Mouse (Mus musculus) left cerebral cortex, adult 2 months (tissue): ENCODE data around the gene Cyp2c40. TPM values are rescaled to one million over a fixed set of nuclear protein-coding genes. Genes with fewer than 3 reads are reported as not detected.
"Not testable (repeated sequence)": the region's sequence is repeated elsewhere in the genome, so short reads cannot be mapped to it uniquely, and the experiment has no call there.

ENCODE experiments used
- DNase-seq, 2 experiments: peaks; one replicate each; pipeline ENCODE4 v3.0.0; 2021 to 2022; ENCODE audit warnings: low spot score in 2 of 2, mixed read lengths in 1 of 2; ENCODE audit errors: extremely low spot score in 1 of 2
- H3K27ac ChIP-seq: fragments of 200-600 bp; 2 replicates; pipeline ENCODE4 v1.8.1; 2022
- H3K4me3 ChIP-seq: fragments of 200-600 bp; 2 replicates; pipeline ENCODE4 v1.8.1; 2022
- CTCF ChIP-seq: fragments of 200-600 bp; IDR thresholded peaks from 2 replicates; pipeline ENCODE4 v1.8.1; 2022; ENCODE audit warnings: antibody characterized with exemption, mild to moderate bottlenecking, moderate library complexity
- intact Hi-C: fragments of 180-260 bp; cut with DNase I; formaldehyde crosslinking; loops from one replicate; pipeline ENCODE4 v1.15.1; 2025
- long read RNA-seq, 2 experiments: library from polyadenylated mRNA; stranded (forward); transcript quantifications; one replicate each; pipeline ENCODE4 v2.0.0; 2021; ENCODE audit warnings: borderline mapping rate in 2 of 2
- total RNA-seq, 2 experiments: library from RNA; stranded (reverse); gene quantifications; 2 replicates each; pipeline ENCODE4 v1.2.3; 2021

The Cyp2c40 gene
- total RNA-seq = not detected
- long read RNA-seq, experiment 1 = 0 reads
- long read RNA-seq, experiment 2 = 0 reads

GRCm38 (mm10) chr19:39812714-39813113 is at the start of gene Cyp2c40:
TSS of gene Cyp2c40 (minus strand) at chr19:39812814.
- not testable (repeated sequence) for H3K27ac ChIP-seq, DNase-seq, H3K4me3 ChIP-seq
- intact Hi-C loops = loop anchor here (10.0 kb wide), 1 partner anchor 82 kb away; no protein-coding TSS in a partner anchor

GRCm38 (mm10) chr19:39820931-39821330 is 8.3 kb upstream of the Cyp2c40 start:
- H3K27ac ChIP-seq, DNase-seq, intact Hi-C loops, H3K4me3 ChIP-seq: not testable (repeated sequence)

- not testable (repeated sequence) for DNase-seq, H3K4me3 ChIP-seq, H3K27ac ChIP-seq
- intact Hi-C loops = loop anchor here (10.0 kb wide), 1 partner anchor 78 kb away; no protein-coding TSS in a partner anchor
Measured at GRCm38 (mm10) chr19:39816400-39816799, 3.8 kb upstream of the Cyp2c40 start.

- H3K4me3 ChIP-seq, DNase-seq, H3K27ac ChIP-seq: not testable (repeated sequence)
- intact Hi-C loops = loop anchor here (10.0 kb wide), 1 partner anchor 79 kb away; no protein-coding TSS in a partner anchor
Measured at GRCm38 (mm10) chr19:39815991-39816390, 3.4 kb upstream of the Cyp2c40 start.

DNA sequence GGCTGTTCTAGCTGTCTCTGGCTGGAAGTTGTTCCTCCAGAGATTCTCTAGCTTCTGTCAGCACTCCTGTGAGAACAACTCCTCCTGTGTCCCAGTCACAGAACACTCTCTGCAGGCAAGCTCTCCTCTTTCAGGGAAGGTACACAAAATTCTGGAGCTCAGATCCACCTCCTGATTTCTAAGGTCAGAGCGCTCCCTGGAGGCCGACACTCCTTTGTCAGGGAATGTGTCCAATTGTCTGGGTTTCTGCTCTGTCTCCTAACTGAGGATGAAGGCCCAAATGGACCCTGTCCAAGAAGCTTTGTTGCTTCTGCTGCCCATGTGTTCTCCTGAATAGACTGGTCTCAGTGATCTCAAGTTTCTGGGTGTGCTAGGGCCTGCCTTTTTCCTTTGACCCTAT is 27.2 kb downstream of the Cyp2c40 start:
- DNase-seq, intact Hi-C loops, H3K4me3 ChIP-seq, H3K27ac ChIP-seq: not testable (repeated sequence)

DNA sequence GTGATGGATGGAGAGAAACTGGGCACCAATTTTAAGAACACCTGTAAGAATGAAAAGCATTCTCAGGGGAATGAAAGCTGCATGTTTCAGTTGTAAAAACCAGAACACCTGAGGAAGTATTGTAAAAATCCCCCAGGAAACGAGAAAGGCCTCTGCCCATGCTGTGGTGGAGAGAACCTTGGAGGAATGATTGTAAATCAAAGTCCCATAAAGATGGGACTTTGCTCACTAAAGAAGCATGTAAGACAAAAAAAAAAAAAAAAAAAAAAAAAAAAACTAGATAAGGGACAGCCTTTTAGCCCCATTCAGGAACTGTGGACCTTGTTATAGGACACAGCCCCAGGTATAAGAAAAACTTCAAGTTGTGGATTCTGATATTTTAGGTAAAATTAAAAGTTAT is 67.3 kb downstream of the Cyp2c40 start:
- intact Hi-C loops = no loop called here
- TF ChIP-seq CTCF = no peak
- no peak overlapping the region for H3K27ac ChIP-seq
- no peak overlapping the region for H3K4me3 ChIP-seq
- DNase-seq = no peak

DNA sequence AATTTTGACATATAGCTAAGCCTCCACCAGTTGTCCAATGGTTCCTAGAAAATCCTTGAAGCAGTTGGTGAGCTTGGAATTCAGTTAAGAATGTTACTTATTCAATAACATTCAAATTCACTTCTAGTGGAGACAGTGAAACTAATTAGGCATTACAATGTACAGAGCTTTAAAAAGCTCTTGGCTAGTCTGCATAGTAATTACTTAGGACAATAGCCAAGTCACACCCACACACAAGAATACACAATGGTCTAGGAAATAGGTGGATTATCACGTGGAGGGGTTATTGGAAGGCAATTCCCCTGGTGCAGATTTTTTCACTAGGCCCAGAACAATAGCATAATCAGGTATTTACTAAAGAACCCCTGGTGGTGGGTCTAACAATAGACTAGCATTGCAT is 68.3 kb downstream of the Cyp2c40 start:
- intact Hi-C loops, H3K4me3 ChIP-seq, H3K27ac ChIP-seq, DNase-seq: not testable (repeated sequence)

DNA sequence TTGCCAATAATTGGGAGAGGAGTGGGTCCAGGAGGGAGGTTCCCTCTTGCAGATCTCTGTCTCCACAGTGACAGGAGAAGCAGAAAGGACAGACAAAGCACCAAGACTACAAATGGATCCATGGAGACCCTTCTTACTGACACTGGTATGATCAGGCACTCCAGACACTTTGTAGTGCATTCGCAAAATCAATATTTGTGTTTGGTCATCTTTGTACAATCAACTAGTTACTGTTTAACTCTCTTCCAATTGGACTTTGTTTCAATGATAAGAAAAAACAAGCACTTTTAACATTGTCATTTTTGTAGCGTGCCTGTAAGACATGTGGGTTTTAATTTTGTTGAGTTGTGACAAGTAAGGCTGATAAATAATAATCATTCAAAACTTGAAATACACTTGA is 71.7 kb downstream of the Cyp2c40 start, which contains the start of gene Cyp2c68:
TSS of gene Cyp2c68 (minus strand) at position 135 of the 400 bp plus-strand sequence.
- H3K4me3 ChIP-seq = no peak within 1 kb of the TSS
- TF ChIP-seq CTCF = no peak
- intact Hi-C loops = no loop called here
- no peak for DNase-seq
- no peak within 1 kb of the TSS for H3K27ac ChIP-seq

Other genes with a start within 250 kb of the Cyp2c40 start
- not detected for gene Cyp2c67, start 163.8 kb downstream of the Cyp2c40 start, total RNA-seq
- not detected for gene Cyp2c68, start 71.8 kb downstream of the Cyp2c40 start, total RNA-seq
- gene Cyp2c69, start 74.0 kb upstream of the Cyp2c40 start, total RNA-seq = not detected
- gene Cyp2c37, start 179.6 kb upstream of the Cyp2c40 start, total RNA-seq = not detected